Mouse (Mus musculus): Measurements from ENCODE around the gene Ifne. TPM values are rescaled to one million over a fixed set of nuclear protein-coding genes. Genes with fewer than 3 reads are reported as not detected.
"Not testable (repeated sequence)": the region's sequence is repeated elsewhere in the genome, so short reads cannot be mapped to it uniquely, and the experiment has no call there.

Ifne gene
- total RNA-seq, 2 experiments from 2014 or later = not detected

GRCm38 (mm10) chr4:88867926-88868911 is 11.8 kb downstream of the Ifne start:
- peak; percentile 47 for ATAC-seq (replicated peaks; ENCODE audit: poor library complexity)

- peak; percentile 79 for ATAC-seq (replicated peaks; ENCODE audit: poor library complexity)
Measured at GRCm38 (mm10) chr4:88867366-88867925, 12.6 kb downstream of the Ifne start.

GRCm38 (mm10) chr4:88865011-88865569 is 14.9 kb downstream of the Ifne start:
- ATAC-seq (replicated peaks; ENCODE audit: poor library complexity) = peak; percentile 47

GRCm38 (mm10) chr4:88864599-88864998 is 15.4 kb downstream of the Ifne start:
- peak; percentile 72 for ATAC-seq (replicated peaks; ENCODE audit: poor library complexity)

GRCm38 (mm10) chr4:88863309-88863708 is 16.7 kb downstream of the Ifne start:
- ATAC-seq (replicated peaks; ENCODE audit: poor library complexity) = no peak

- peak; percentile 81 for ATAC-seq (replicated peaks; ENCODE audit: poor library complexity)
Measured at GRCm38 (mm10) chr4:88859214-88859613, 20.8 kb downstream of the Ifne start.

GRCm38 (mm10) chr4:88851026-88851763 is 28.8 kb downstream of the Ifne start:
- no peak for ATAC-seq (replicated peaks; ENCODE audit: poor library complexity)

GRCm38 (mm10) chr4:88849698-88850097 is 30.3 kb downstream of the Ifne start, which contains the start of gene Ifna1:
Gene Ifna1, plus strand, starts transcription at chr4:88850087.
- peak; percentile 64 for ATAC-seq (replicated peaks; ENCODE audit: poor library complexity)

GRCm38 (mm10) chr4:88845334-88845733 is 34.7 kb downstream of the Ifne start:
- no peak for ATAC-seq (replicated peaks; ENCODE audit: poor library complexity)

- no peak for ATAC-seq (replicated peaks; ENCODE audit: poor library complexity)
Measured at GRCm38 (mm10) chr4:88841438-88841911, 38.5 kb downstream of the Ifne start, which contains the start of gene Ifna4. Gene Ifna4, plus strand, starts transcription at chr4:88841861.

- peak; percentile 46; the same call in 1 of the 2 replicates for ATAC-seq (replicated peaks; ENCODE audit: poor library complexity)
Measured at GRCm38 (mm10) chr4:88840058-88840457, 39.9 kb downstream of the Ifne start.

GRCm38 (mm10) chr4:88838828-88839227 is 41.2 kb downstream of the Ifne start:
- peak; percentile 65 for ATAC-seq (replicated peaks; ENCODE audit: poor library complexity)

- ATAC-seq (replicated peaks; ENCODE audit: poor library complexity) = not testable (repeated sequence)
Measured at GRCm38 (mm10) chr4:88835225-88835624, 44.8 kb downstream of the Ifne start, which contains the start of gene Ifna5. Gene Ifna5, plus strand, starts transcription at chr4:88835525.

- ATAC-seq (replicated peaks; ENCODE audit: poor library complexity) = peak; percentile 64
Measured at GRCm38 (mm10) chr4:88830523-88830922, 49.5 kb downstream of the Ifne start.

Other genes with a start within 250 kb of the Ifne start
- gene C87499, start 245.8 kb downstream of the Ifne start, total RNA-seq (2015) = not detected in 2 replicates
- not detected in 2 replicates for gene C87499, start 245.8 kb downstream of the Ifne start, total RNA-seq (2017)
- gene Ifna13, start 235.7 kb downstream of the Ifne start, total RNA-seq (2015) = not detected in 2 replicates
- gene Ifna13, start 235.7 kb downstream of the Ifne start, total RNA-seq (2017) = 0.20 and 0.29 TPM in 2 replicates
- gene Ifna16, start 203.3 kb downstream of the Ifne start, total RNA-seq (2015) = not detected in 2 replicates
- gene Ifna16, start 203.3 kb downstream of the Ifne start, total RNA-seq (2017) = not detected in 2 replicates
- not detected in 2 replicates for gene Ifna2, start 196.3 kb downstream of the Ifne start, total RNA-seq (2015)
- not detected in 2 replicates for gene Ifna2, start 196.3 kb downstream of the Ifne start, total RNA-seq (2017)
- gene Ifnab, start 188.8 kb downstream of the Ifne start, total RNA-seq (2015) = not detected in 2 replicates
- not detected in 2 replicates for gene Ifnab, start 188.8 kb downstream of the Ifne start, total RNA-seq (2017)
- 0.56 TPM in 1 of 2 replicates, not detected in the other for gene Gm26566, start 158.4 kb downstream of the Ifne start, total RNA-seq (2015)
- gene Gm26566, start 158.4 kb downstream of the Ifne start, total RNA-seq (2017) = 1.2 and 1.5 TPM in 2 replicates
- gene Klhl9, start 157.7 kb downstream of the Ifne start, total RNA-seq (2015) = 48.8 and 49.8 TPM in 2 replicates
- gene Klhl9, start 157.7 kb downstream of the Ifne start, total RNA-seq (2017) = 70.2 and 85.6 TPM in 2 replicates
- gene Gm13271, start 125.3 kb downstream of the Ifne start, total RNA-seq (2015) = not detected in 2 replicates
- gene Gm13271, start 125.3 kb downstream of the Ifne start, total RNA-seq (2017) = not detected in 2 replicates
- not detected in 2 replicates for gene Gm13283, start 120.1 kb downstream of the Ifne start, total RNA-seq (2015)
- gene Gm13283, start 120.1 kb downstream of the Ifne start, total RNA-seq (2017) = 0.67 and 0.68 TPM in 2 replicates
- not detected in 2 replicates for gene Gm13290, start 106.4 kb downstream of the Ifne start, total RNA-seq (2015)
- not detected in 2 replicates for gene Gm13290, start 106.4 kb downstream of the Ifne start, total RNA-seq (2017)
- not detected in 2 replicates for gene Gm13289, start 103.3 kb downstream of the Ifne start, total RNA-seq (2015)
- not detected in 2 replicates for gene Gm13289, start 103.3 kb downstream of the Ifne start, total RNA-seq (2017)
- gene Gm13272, start 100.4 kb downstream of the Ifne start, total RNA-seq (2015) = 0.49 TPM in 1 of 2 replicates, not detected in the other
- not detected in 2 replicates for gene Gm13272, start 100.4 kb downstream of the Ifne start, total RNA-seq (2017)
- gene Ifnz, start 98.1 kb downstream of the Ifne start, total RNA-seq (2015) = 0.25 TPM in 1 of 2 replicates, not detected in the other
- not detected in 2 replicates for gene Ifnz, start 98.1 kb downstream of the Ifne start, total RNA-seq (2017)
- not detected in 2 replicates for gene Gm13276, start 94.5 kb downstream of the Ifne start, total RNA-seq (2015)
- not detected in 2 replicates for gene Gm13276, start 94.5 kb downstream of the Ifne start, total RNA-seq (2017)
- gene Gm13277, start 91.6 kb downstream of the Ifne start, total RNA-seq (2015) = not detected in 2 replicates
- gene Gm13277, start 91.6 kb downstream of the Ifne start, total RNA-seq (2017) = not detected in 2 replicates
- gene Gm13278, start 88.7 kb downstream of the Ifne start, total RNA-seq (2015) = not detected in 2 replicates
- gene Gm13278, start 88.7 kb downstream of the Ifne start, total RNA-seq (2017) = not detected in 2 replicates
- not detected in 2 replicates for gene Gm13275, start 85.7 kb downstream of the Ifne start, total RNA-seq (2015)
- not detected in 2 replicates for gene Gm13275, start 85.7 kb downstream of the Ifne start, total RNA-seq (2017)
- not detected in 2 replicates for gene Gm13279, start 82.8 kb downstream of the Ifne start, total RNA-seq (2015)
- not detected in 2 replicates for gene Gm13279, start 82.8 kb downstream of the Ifne start, total RNA-seq (2017)
- gene Gm13285, start 80.5 kb downstream of the Ifne start, total RNA-seq (2015) = not detected in 2 replicates
- gene Gm13285, start 80.5 kb downstream of the Ifne start, total RNA-seq (2017) = not detected in 2 replicates
- not detected in 2 replicates for gene Gm13287, start 76.9 kb downstream of the Ifne start, total RNA-seq (2015)
- not detected in 2 replicates for gene Gm13287, start 76.9 kb downstream of the Ifne start, total RNA-seq (2017)
- 0.07 TPM in 1 of 2 replicates, not detected in the other for gene Gm13288, start 74.7 kb downstream of the Ifne start, total RNA-seq (2015)
- 0.07 and 0.12 TPM in 2 replicates for gene Gm13288, start 74.7 kb downstream of the Ifne start, total RNA-seq (2017)
- not detected in 2 replicates for gene Ifna7, start 64.0 kb downstream of the Ifne start, total RNA-seq (2015)
- gene Ifna7, start 64.0 kb downstream of the Ifne start, total RNA-seq (2017) = not detected in 2 replicates
- not detected in 2 replicates for gene Ifna11, start 60.2 kb downstream of the Ifne start, total RNA-seq (2015)
- gene Ifna11, start 60.2 kb downstream of the Ifne start, total RNA-seq (2017) = not detected in 2 replicates
- not detected in 2 replicates for gene Ifna6, start 52.8 kb downstream of the Ifne start, total RNA-seq (2015)
- gene Ifna6, start 52.8 kb downstream of the Ifne start, total RNA-seq (2017) = not detected in 2 replicates
- not detected in 2 replicates for gene Ifna5, start 44.7 kb downstream of the Ifne start, total RNA-seq (2015)
- not detected in 2 replicates for gene Ifna5, start 44.7 kb downstream of the Ifne start, total RNA-seq (2017)
- gene Ifna4, start 38.3 kb downstream of the Ifne start, total RNA-seq (2015) = not detected in 2 replicates
- not detected in 2 replicates for gene Ifna4, start 38.3 kb downstream of the Ifne start, total RNA-seq (2017)
- not detected in 2 replicates for gene Ifna1, start 30.1 kb downstream of the Ifne start, total RNA-seq (2015)
- not detected in 2 replicates for gene Ifna1, start 30.1 kb downstream of the Ifne start, total RNA-seq (2017)

Data from megakaryocyte progenitor cell, adult 5-6 weeks (primary cell).